Comparison of ENCODE assay signal across 14 mouse cellular contexts in genomic region chr17:31425827-31426698, GRCm38 (mm10). TPM values are rescaled to one million over a fixed set of nuclear protein-coding genes. Genes with fewer than 3 reads are reported as not detected.
DNase-seq lines count a peak whose midpoint lies in the region; ATAC-seq and TF ChIP-seq lines count a peak whose summit lies in the region.
"Had no signal": no experiment of that assay in that cellular context is flagged by ENCODE, and none has a peak within 500 bp of the region (broad histone marks: within the 10 kb centered on the region; RNA-seq: fewer than 3 reads in every experiment).

No protein-coding gene starts in this region.

- H3K4me3 ChIP-seq in forebrain, embryonic 12.5 days (replicated peaks), result no peak overlapping the region
- no peak overlapping the region for H3K4me3 ChIP-seq in forebrain, embryonic 11.5 days (ENCODE audit: low read depth, low read length)
- no peak overlapping the region for H3K4me3 ChIP-seq in left cerebral cortex, adult 2 months
- H3K4me3 ChIP-seq in E14TG2a.4 (replicated peaks; ENCODE audit: low read length), result peak overlapping the region; percentile 1; the same call in 1 of the 2 replicates
- H3K4me3 ChIP-seq in forebrain, embryonic 13.5 days, result no peak overlapping the region
- H3K4me3 ChIP-seq: hindbrain, embryonic 15.5 days; limb, embryonic 13.5 days had no signal

- peaks cover 23% of the 10 kb centered on the region for H3K4me1 ChIP-seq in forebrain, embryonic 12.5 days
- H3K4me1 ChIP-seq in forebrain, embryonic 11.5 days (replicated peaks; ENCODE audit: control insufficient read depth, insufficient read depth, low read length), result peaks cover 3% of the 10 kb centered on the region; the same call in 1 of the 2 replicates
- peaks cover 79% of the 10 kb centered on the region for H3K4me1 ChIP-seq in E14TG2a.4 (replicated peaks; ENCODE audit: low read depth, low read length)
- peaks cover 35% of the 10 kb centered on the region for H3K4me1 ChIP-seq in forebrain, embryonic 13.5 days

- H3K27me3 ChIP-seq in forebrain, embryonic 12.5 days, result 0 out of 2 replicates have a peak, but pooled peaks cover 8% of the 10 kb centered on the region
- H3K27me3 ChIP-seq in forebrain, embryonic 11.5 days (ENCODE audit: control insufficient read depth, insufficient read depth, low read length), result no peaks in the 10 kb centered on the region
- H3K27me3 ChIP-seq in E14TG2a.4 (ENCODE audit: insufficient read depth, low read length), result no peaks in the 10 kb centered on the region
- no peaks in the 10 kb centered on the region for H3K27me3 ChIP-seq in forebrain, embryonic 13.5 days
- H3K27me3 ChIP-seq: hindbrain, embryonic 15.5 days; limb, embryonic 13.5 days had no signal

- intact Hi-C loops in left cerebral cortex, adult 2 months (cut with DNase I), result loop anchor here (5.0 kb wide), 1 partner anchor 39 kb away; the partner anchor contains the start of gene Pde9a
- intact Hi-C loops in left cerebral cortex, postnatal 36 days (cut with DNase I), result loop anchor here (5.0 kb wide), 1 partner anchor 39 kb away; the partner anchor contains the start of gene Pde9a

- WGBS in forebrain, embryonic 12.5 days, result 60% methylated on average over 13 of the region's 13 CpGs
- 71% methylated on average over 13 of the region's 13 CpGs for WGBS in forebrain, embryonic 11.5 days
- WGBS in forebrain, embryonic 13.5 days, result 57% methylated on average over 13 of the region's 13 CpGs

- H3K27ac ChIP-seq in forebrain, embryonic 12.5 days, result peak overlapping the region; percentile 2; the same call in 1 of the 2 replicates
- no peak overlapping the region for H3K27ac ChIP-seq in forebrain, embryonic 11.5 days (ENCODE audit: low read depth, low read length)
- H3K27ac ChIP-seq in left cerebral cortex, adult 2 months, result peak overlapping the region; percentile 36
- H3K27ac ChIP-seq in forebrain, embryonic 13.5 days, result peak overlapping the region; percentile 51
- H3K27ac ChIP-seq: hindbrain, embryonic 15.5 days; limb, embryonic 13.5 days; macrophage had no signal

- no peak overlapping the region for H3K4me2 ChIP-seq in forebrain, embryonic 12.5 days
- H3K4me2 ChIP-seq in forebrain, embryonic 11.5 days (ENCODE audit: low read depth, low read length, severe bottlenecking), result no peak overlapping the region
- no peak overlapping the region for H3K4me2 ChIP-seq in forebrain, embryonic 13.5 days
- H3K4me2 ChIP-seq: hindbrain, embryonic 15.5 days; limb, embryonic 13.5 days had no signal

- peaks cover 27% of the 10 kb centered on the region for H3K36me3 ChIP-seq in forebrain, embryonic 12.5 days (replicated peaks)
- no peaks in the 10 kb centered on the region for H3K36me3 ChIP-seq in forebrain, embryonic 11.5 days (ENCODE audit: control insufficient read depth, insufficient read depth, low read length)
- no peaks in the 10 kb centered on the region for H3K36me3 ChIP-seq in E14TG2a.4 (ENCODE audit: insufficient read depth, low read length)
- H3K36me3 ChIP-seq in forebrain, embryonic 13.5 days (ENCODE audit: poor library complexity, severe bottlenecking), result peaks cover 36% of the 10 kb centered on the region

- TF ChIP-seq CTCF in left cerebral cortex, adult 2 months (IDR thresholded peaks at IDR 0.05), result no peak
- TF ChIP-seq CTCF in E14TG2a.4 (conservative IDR thresholded peaks at IDR 0.05; ENCODE audit: low read length), result no peak

- H3K9me3 ChIP-seq in forebrain, embryonic 12.5 days, result peaks cover 9% of the 10 kb centered on the region
- no peaks in the 10 kb centered on the region; the same call in 1 of the 2 replicates for H3K9me3 ChIP-seq in forebrain, embryonic 11.5 days (ENCODE audit: control insufficient read depth, low read length)
- peaks cover 11% of the 10 kb centered on the region for H3K9me3 ChIP-seq in E14TG2a.4 (ENCODE audit: low read length)
- H3K9me3 ChIP-seq in forebrain, embryonic 13.5 days (replicated peaks), result peaks cover 4% of the 10 kb centered on the region; the same call in 1 of the 2 replicates
- H3K9me3 ChIP-seq: hindbrain, embryonic 15.5 days had no signal

- DNase-seq in forebrain, embryonic 11.5 days (ENCODE audit: low spot score), result no peak
- DNase-seq in left cerebral cortex, adult 2 months (ENCODE audit: extremely low spot score in 1 of 2, low spot score in 2 of 2), result no peak
- no peak for DNase-seq in left cerebral cortex, postnatal 36 days (ENCODE audit: low spot score in 2 of 2)
- no peak for DNase-seq in embryo, embryonic 10 days (ENCODE audit: low spot score)
- DNase-seq in cerebellum, postnatal 25 days, result no peak
- DNase-seq: adrenal gland, adult 8-10 months; B cell, adult 2 months; kidney, postnatal 14 days had no signal

- no peak overlapping the region for H3K9ac ChIP-seq in forebrain, embryonic 12.5 days
- no peak overlapping the region for H3K9ac ChIP-seq in forebrain, embryonic 11.5 days (ENCODE audit: low read length)
- H3K9ac ChIP-seq in forebrain, embryonic 13.5 days, result peak overlapping the region; percentile 8; the same call in 1 of the 2 replicates
- H3K9ac ChIP-seq: hindbrain, embryonic 15.5 days; limb, embryonic 13.5 days had no signal

- ATAC-seq in forebrain, embryonic 12.5 days (ENCODE audit: low FRiP score), result no peak
- ATAC-seq in forebrain, embryonic 11.5 days (replicated peaks; ENCODE audit: low FRiP score), result no peak
- ATAC-seq in forebrain, embryonic 13.5 days, result no peak

RNA-seq across cellular contexts. Expression of gene Pde9a, which starts 40.1 kb away (rescaled TPM):
- 34.7 and 36.7 TPM in 2 replicates for polyA plus RNA-seq in forebrain, embryonic 12.5 days (2016; fragmentation: Nextera tagmentation; extraction: Ambion mirVana)
- 30.4 and 33.7 TPM in 2 replicates for polyA plus RNA-seq in forebrain, embryonic 11.5 days (2014; fragmentation: Nextera tagmentation; extraction: Ambion mirVana)
- 10 to 100 TPM; 23.7 to 25.0 TPM for total RNA-seq in left cerebral cortex, adult 2 months (2021)
- 10 to 100 TPM; 19.7 to 30.6 TPM for total RNA-seq in left cerebral cortex, postnatal 36 days (2021)
- polyA plus RNA-seq in forebrain, embryonic 13.5 days (2015; fragmentation: Nextera tagmentation; extraction: Ambion mirVana), result 46.4 and 52.3 TPM in 2 replicates
- polyA plus RNA-seq: macrophage had no signal
